ENCODE assay signal across 7 mouse cellular contexts in the genomic region with DNA sequence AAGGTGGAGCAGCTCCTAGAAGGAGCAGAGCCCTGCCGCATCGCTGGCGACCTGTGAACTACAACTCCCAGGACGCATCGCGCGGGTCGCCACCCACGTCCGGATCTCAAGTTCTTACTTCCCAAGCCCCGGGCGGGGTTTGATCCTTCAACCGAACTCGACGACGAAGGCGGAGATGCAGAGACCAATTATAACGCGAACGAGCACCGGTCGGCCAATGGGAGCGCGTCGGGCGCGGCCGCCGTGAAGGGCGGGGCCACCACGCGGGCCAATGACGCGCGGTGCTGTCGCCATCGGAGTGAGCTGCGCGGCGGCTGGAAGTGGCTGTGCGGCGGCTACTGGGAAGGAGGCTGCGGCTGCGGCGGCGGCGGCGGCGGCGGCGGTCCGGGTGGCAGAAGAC. TPM values are rescaled to one million over a fixed set of nuclear protein-coding genes. Genes with fewer than 3 reads are reported as not detected.
A peak's percentile ranks its signal among the peaks of the same experiment; 100 is the strongest.
DNase-seq lines count a peak whose midpoint lies in the region; ATAC-seq lines count a peak whose summit lies in the region.

Dda1 (plus strand) TSS at position 284 of the 400 bp plus-strand sequence.

- WGBS in embryonic facial prominence, embryonic 12.5 days = under 1% methylated on average over 52 of the region's 52 CpGs
- under 1% methylated on average over 52 of the region's 52 CpGs for WGBS in limb, embryonic 11.5 days
- under 1% methylated on average over 35 of the region's 52 CpGs for WGBS in midbrain, embryonic 14.5 days

- H3K27ac ChIP-seq in embryonic facial prominence, embryonic 12.5 days = peak within 1 kb of the TSS; percentile 67
- 0 out of 2 replicates have a peak within 1 kb of the TSS, but pooled peaks have one; percentile 10 for H3K27ac ChIP-seq in limb, embryonic 11.5 days (replicated peaks; ENCODE audit: low read depth, low read length)
- peak within 1 kb of the TSS; percentile 84 for H3K27ac ChIP-seq in midbrain, embryonic 14.5 days (replicated peaks; ENCODE audit: low read depth, low read length)

- peak within 1 kb of the TSS; percentile 90 for H3K4me3 ChIP-seq in embryonic facial prominence, embryonic 12.5 days
- peak within 1 kb of the TSS; percentile 92 for H3K4me3 ChIP-seq in limb, embryonic 11.5 days (ENCODE audit: low read depth, low read length)
- peak within 1 kb of the TSS; percentile 76 for H3K4me3 ChIP-seq in midbrain, embryonic 14.5 days (replicated peaks; ENCODE audit: low read depth, low read length)

- H3K4me2 ChIP-seq in embryonic facial prominence, embryonic 12.5 days (replicated peaks) = peak within 1 kb of the TSS; percentile 88
- H3K4me2 ChIP-seq in limb, embryonic 11.5 days (ENCODE audit: low read depth, severe bottlenecking) = peak within 1 kb of the TSS; percentile 85
- peak within 1 kb of the TSS; percentile 84 for H3K4me2 ChIP-seq in midbrain, embryonic 14.5 days (ENCODE audit: low read length)

- peak; percentile 96 for DNase-seq in adrenal gland, postnatal 25 days
- peak; percentile 100 for DNase-seq in heart, adult 11 months
- DNase-seq in kidney, adult 18-20 months = peak; percentile 96
- DNase-seq in limb, embryonic 11.5 days (ENCODE audit: low spot score) = peak; percentile 97
- DNase-seq in midbrain, embryonic 14.5 days = peak; percentile 100
- DNase-seq in spleen, adult 18-20 months = peak; percentile 91 to 95

- H3K9me3 ChIP-seq in embryonic facial prominence, embryonic 12.5 days = no peaks in the 10 kb centered on the region
- H3K9me3 ChIP-seq in limb, embryonic 11.5 days (ENCODE audit: control insufficient read depth, low read length) = no peaks in the 10 kb centered on the region; the same call in 1 of the 2 replicates
- no peaks in the 10 kb centered on the region for H3K9me3 ChIP-seq in midbrain, embryonic 14.5 days (ENCODE audit: control insufficient read depth, low read length)

- peaks cover 23% of the 10 kb centered on the region for H3K4me1 ChIP-seq in embryonic facial prominence, embryonic 12.5 days
- H3K4me1 ChIP-seq in limb, embryonic 11.5 days (ENCODE audit: control insufficient read depth, insufficient read depth, low read length) = peaks cover 10% of the 10 kb centered on the region; the same call in 1 of the 2 replicates
- H3K4me1 ChIP-seq in midbrain, embryonic 14.5 days (ENCODE audit: control insufficient read depth, insufficient read depth, low read length) = peaks cover 25% of the 10 kb centered on the region

- H3K27me3 ChIP-seq in embryonic facial prominence, embryonic 12.5 days = no peaks in the 10 kb centered on the region
- no peaks in the 10 kb centered on the region for H3K27me3 ChIP-seq in limb, embryonic 11.5 days (ENCODE audit: control insufficient read depth, insufficient read depth, low read length)
- no peaks in the 10 kb centered on the region for H3K27me3 ChIP-seq in midbrain, embryonic 14.5 days (ENCODE audit: control insufficient read depth, insufficient read depth, low read length)

- ATAC-seq in embryonic facial prominence, embryonic 12.5 days (ENCODE audit: insufficient number of reproducible peaks, insufficient read depth, low FRiP score, low TSS enrichment) = peak; percentile 86
- peak; percentile 80 for ATAC-seq in limb, embryonic 11.5 days (ENCODE audit: insufficient number of reproducible peaks, low FRiP score, low TSS enrichment, low read depth)
- ATAC-seq in midbrain, embryonic 14.5 days (ENCODE audit: low FRiP score, low TSS enrichment) = peak; percentile 90

- H3K36me3 ChIP-seq in embryonic facial prominence, embryonic 12.5 days = peaks cover 33% of the 10 kb centered on the region
- peaks cover 5% of the 10 kb centered on the region; the same call in 1 of the 2 replicates for H3K36me3 ChIP-seq in limb, embryonic 11.5 days (ENCODE audit: control insufficient read depth, insufficient read depth, low read length)
- H3K36me3 ChIP-seq in midbrain, embryonic 14.5 days (ENCODE audit: control insufficient read depth, insufficient read depth, low read length) = peaks cover 32% of the 10 kb centered on the region

- peak within 1 kb of the TSS; percentile 85 for H3K9ac ChIP-seq in embryonic facial prominence, embryonic 12.5 days
- H3K9ac ChIP-seq in limb, embryonic 11.5 days (ENCODE audit: low read length) = peak within 1 kb of the TSS; percentile 60
- peak within 1 kb of the TSS; percentile 61 for H3K9ac ChIP-seq in midbrain, embryonic 14.5 days (replicated peaks; ENCODE audit: low read length)

RNA-seq across cellular contexts. Expression of gene Dda1, which starts in this region (rescaled TPM):
- total RNA-seq in adrenal gland, postnatal 25 days (2021) = 62.5 and 64.7 TPM in 2 replicates
- polyA plus RNA-seq in embryonic facial prominence, embryonic 12.5 days (2016; fragmentation: Nextera tagmentation; extraction: Ambion mirVana) = 108 and 117 TPM in 2 replicates
- polyA plus RNA-seq in limb, embryonic 11.5 days (2014; fragmentation: Nextera tagmentation; extraction: Ambion mirVana) = 115 TPM in 2 replicates
- polyA plus RNA-seq in midbrain, embryonic 14.5 days (2014; fragmentation: Nextera tagmentation; extraction: Ambion mirVana) = 213 and 233 TPM in 2 replicates

Comparison
In these comparisons a context has a peak if more than half of its experiments do, and no peak if none do; other contexts are left out.
1. Peak in every context shown above with its lines: DNase-seq, ATAC-seq, H3K4me3 ChIP-seq and H3K27ac ChIP-seq.
2. H3K27ac ChIP-seq: peak in every context shown above with its lines; median percentile 84 in midbrain, embryonic 14.5 days; 67 in embryonic facial prominence, embryonic 12.5 days; 10 in limb, embryonic 11.5 days.